Mouse (Mus musculus) MEL (cell line): ENCODE measurements around the gene Pdss2. TPM values are rescaled to one million over a fixed set of nuclear protein-coding genes. Genes with fewer than 3 reads are reported as not detected.

Experiments used
- DNase-seq: peaks from one replicate; pipeline ENCODE4 v3.0.0; 2011; ENCODE audit warnings: low read depth, low spot score
- H3K27ac ChIP-seq: 2 replicates; pipeline ENCODE4 v1.5.1; 2012; ENCODE audit warnings: low read depth, mild to moderate bottlenecking, control low read depth, low read length, moderate library complexity; ENCODE audit not compliant: control insufficient read depth
- H3K27me3 ChIP-seq, 2 experiments: fragments of 150-350 bp in 1 of 2; sonication (generic) in 1 of 2; 2 replicates each; pipeline ENCODE4 v1.6.1; 2012; ENCODE audit warnings: low read length in 2 of 2, mild to moderate bottlenecking in 2 of 2, improper control_type of control experiment in 1 of 2, moderate library complexity in 1 of 2; ENCODE audit not compliant: insufficient read depth in 2 of 2, control insufficient read depth in 1 of 2
- H3K36me3 ChIP-seq, 2 experiments: 2 replicates each; pipeline ENCODE4 v1.6.1; 2012 to 2014; ENCODE audit warnings: low read length in 2 of 2, improper control_type of control experiment in 1 of 2, inconsistent platforms in 1 of 2, mild to moderate bottlenecking in 1 of 2; ENCODE audit not compliant: insufficient read depth in 2 of 2, control insufficient read depth in 1 of 2
- H3K4me1 ChIP-seq, 2 experiments: fragments of 150-350 bp in 1 of 2; sonication (generic) in 1 of 2; 2 replicates each; pipeline ENCODE4 v1.6.1; 2012; ENCODE audit warnings: low read length in 2 of 2, improper control_type of control experiment in 1 of 2, mild to moderate bottlenecking in 1 of 2; ENCODE audit not compliant: insufficient read depth in 2 of 2, control insufficient read depth in 1 of 2
- H3K4me3 ChIP-seq, 2 experiments: fragments of 150-350 bp in 1 of 2; sonication (generic) in 1 of 2; 2 replicates each; pipeline ENCODE4 v1.5.1; 2012; ENCODE audit warnings: low read depth in 2 of 2, low read length in 2 of 2, mild to moderate bottlenecking in 2 of 2, moderate library complexity in 2 of 2, control low read depth in 1 of 2, improper control_type of control experiment in 1 of 2; ENCODE audit not compliant: control insufficient read depth in 1 of 2, insufficient read depth in 1 of 2
- H3K79me2 ChIP-seq: 2 replicates; pipeline ENCODE4 v1.6.1; 2012; ENCODE audit warnings: mild to moderate bottlenecking, low read length, moderate library complexity; ENCODE audit not compliant: control insufficient read depth, poor library complexity, insufficient read depth
- H3K9ac ChIP-seq: 2 replicates; pipeline ENCODE4 v1.6.1; 2012; ENCODE audit warnings: low read depth, mild to moderate bottlenecking, control low read depth, low read length, moderate library complexity; ENCODE audit not compliant: control insufficient read depth, poor library complexity, severe bottlenecking
- H3K9me3 ChIP-seq: fragments of 150-350 bp; sonication (generic); replicated peaks from 2 replicates; pipeline ENCODE4 v1.6.1; 2012; ENCODE audit warnings: mild to moderate bottlenecking, low read length, improper control_type of control experiment, moderate library complexity; ENCODE audit not compliant: insufficient read depth
- CHD1 ChIP-seq: IDR thresholded peaks from 2 replicates; pipeline ENCODE4 v1.6.1; 2012; ENCODE audit warnings: low read depth, mild to moderate bottlenecking, inconsistent platforms, low read length, improper control_type of control experiment
- CTCF ChIP-seq, 3 experiments: IDR thresholded peaks in 2 of 3; conservative IDR thresholded peaks in 1 of 3; 2 replicates each; pipeline ENCODE4 v1.5.1; 2011 to 2012; ENCODE audit warnings: low read length in 3 of 3, low read depth in 2 of 3, mild to moderate bottlenecking in 2 of 3, improper control_type of control experiment in 1 of 3, inconsistent platforms in 1 of 3, mixed read lengths in 1 of 3, moderate library complexity in 1 of 3; ENCODE audit not compliant: control insufficient read depth in 1 of 3, insufficient read depth in 1 of 3, poor library complexity in 1 of 3, severe bottlenecking in 1 of 3
- E2F4 ChIP-seq: IDR thresholded peaks from 2 replicates; pipeline ENCODE4 v1.6.1; 2011; ENCODE audit warnings: low read depth, low read length, improper control_type of control experiment, borderline replicate concordance
- ELF1 ChIP-seq: IDR thresholded peaks from 2 replicates; pipeline ENCODE4 v1.6.1; 2014; ENCODE audit warnings: low read depth, mild to moderate bottlenecking, inconsistent platforms, low read length, improper control_type of control experiment, moderate library complexity
- EP300 ChIP-seq, 2 experiments: IDR thresholded peaks; 2 replicates each; pipeline ENCODE4 v1.6.1; 2011; ENCODE audit warnings: improper control_type of control experiment in 2 of 2, low read length in 2 of 2, low read depth in 1 of 2, mild to moderate bottlenecking in 1 of 2
- ETS1 ChIP-seq: IDR thresholded peaks from 2 replicates; pipeline ENCODE4 v1.6.1; 2012; ENCODE audit warnings: low read depth, mild to moderate bottlenecking, inconsistent platforms, low read length, improper control_type of control experiment, moderate library complexity
- GABPA ChIP-seq: IDR thresholded peaks from 2 replicates; pipeline ENCODE4 v1.6.1; 2012; ENCODE audit warnings: low read depth, mild to moderate bottlenecking, inconsistent platforms, low read length, improper control_type of control experiment, moderate library complexity
- HCFC1 ChIP-seq: IDR thresholded peaks from 2 replicates; pipeline ENCODE4 v1.6.1; 2012; ENCODE audit warnings: low read depth, mild to moderate bottlenecking, inconsistent platforms, low read length, improper control_type of control experiment, moderate library complexity
- JUND ChIP-seq: IDR thresholded peaks from 2 replicates; pipeline ENCODE4 v1.6.1; 2011; ENCODE audit warnings: low read depth, mild to moderate bottlenecking, improper control_type of control experiment, low read length
- MAX ChIP-seq: IDR thresholded peaks from 2 replicates; pipeline ENCODE4 v1.6.1; 2011; ENCODE audit warnings: low read length, improper control_type of control experiment
- MAZ ChIP-seq: IDR thresholded peaks from 2 replicates; pipeline ENCODE4 v1.6.1; 2012; ENCODE audit warnings: low read depth, mild to moderate bottlenecking, inconsistent platforms, low read length, improper control_type of control experiment
- MEF2A ChIP-seq: IDR thresholded peaks from 2 replicates; pipeline ENCODE4 v1.6.1; 2014; ENCODE audit warnings: low read depth, mild to moderate bottlenecking, inconsistent platforms, low read length, improper control_type of control experiment; ENCODE audit not compliant: poor library complexity, insufficient replicate concordance, severe bottlenecking; ENCODE audit errors: extremely low read depth
- MXI1 ChIP-seq: IDR thresholded peaks from 2 replicates; pipeline ENCODE4 v1.6.1; 2011; ENCODE audit warnings: mild to moderate bottlenecking, low read depth, low read length, improper control_type of control experiment
- NELFE ChIP-seq: IDR thresholded peaks from 2 replicates; pipeline ENCODE4 v1.6.1; 2011; ENCODE audit warnings: low read depth, low read length, improper control_type of control experiment
- POLR2A ChIP-seq, 2 experiments: IDR thresholded peaks; 2 replicates each; pipeline ENCODE4 v1.6.1; 2011 to 2012; ENCODE audit warnings: low read length in 2 of 2, mild to moderate bottlenecking in 2 of 2, control low read depth in 1 of 2, improper control_type of control experiment in 1 of 2, low read depth in 1 of 2, moderate library complexity in 1 of 2; ENCODE audit not compliant: control insufficient read depth in 1 of 2, insufficient read depth in 1 of 2, poor library complexity in 1 of 2
- SIN3A ChIP-seq: IDR thresholded peaks from 2 replicates; pipeline ENCODE4 v1.6.1; 2012; ENCODE audit warnings: low read length, improper control_type of control experiment, inconsistent platforms
- TAL1 ChIP-seq: IDR thresholded peaks from 2 replicates; pipeline ENCODE4 v1.6.1; 2012; ENCODE audit warnings: mild to moderate bottlenecking, inconsistent platforms, low read length, moderate library complexity, mixed read lengths
- TBP ChIP-seq: IDR thresholded peaks from 2 replicates; pipeline ENCODE4 v1.8.0; 2011; ENCODE audit warnings: low read depth, low read length, improper control_type of control experiment
- TCF12 ChIP-seq: IDR thresholded peaks from 2 replicates; pipeline ENCODE4 v1.6.1; 2014; ENCODE audit warnings: low read depth, mild to moderate bottlenecking, inconsistent platforms, low read length, improper control_type of control experiment, moderate library complexity
- UBTF ChIP-seq: IDR thresholded peaks from 2 replicates; pipeline ENCODE4 v1.6.1; 2012; ENCODE audit warnings: low read depth, mild to moderate bottlenecking, inconsistent platforms, low read length, improper control_type of control experiment, moderate library complexity, borderline replicate concordance; ENCODE audit not compliant: insufficient read depth
- USF1 ChIP-seq: IDR thresholded peaks from 2 replicates; pipeline ENCODE4 v1.6.1; 2014; ENCODE audit warnings: low read depth, mild to moderate bottlenecking, inconsistent platforms, low read length, improper control_type of control experiment, moderate library complexity
- ZC3H11A ChIP-seq: IDR thresholded peaks from 2 replicates; pipeline ENCODE4 v1.6.1; 2012; ENCODE audit warnings: low read depth, mild to moderate bottlenecking, inconsistent platforms, low read length, improper control_type of control experiment
- ZNF384 ChIP-seq: IDR thresholded peaks from 2 replicates; pipeline ENCODE4 v1.6.1; 2012; ENCODE audit warnings: low read depth, mild to moderate bottlenecking, inconsistent platforms, low read length, improper control_type of control experiment
- polyA plus RNA-seq, 2 experiments: library from polyadenylated mRNA; stranded (reverse) in 1 of 2; unstranded in 1 of 2; fragments of >175 nt in 1 of 2; fragments of >200 nt in 1 of 2; gene quantifications; 2 replicates each; pipeline versions ENCODE4 v1.2.1 to v1.2.4; 2012; ENCODE audit warnings: low replicate concordance in 2 of 2, low read depth in 1 of 2; ENCODE audit not compliant: insufficient read length in 2 of 2, insufficient read depth in 1 of 2, missing spikeins in 1 of 2
- total RNA-seq: library from RNA; depleted of rRNA; stranded (reverse); fragments of 300-350 nt; gene quantifications from 2 replicates; pipeline ENCODE4 v1.2.3, GENCODE M21; 2012

The Pdss2 gene
- total and polyA plus RNA-seq, 3 experiments = 14.3 to 14.8 TPM; not detected in 1

DNA sequence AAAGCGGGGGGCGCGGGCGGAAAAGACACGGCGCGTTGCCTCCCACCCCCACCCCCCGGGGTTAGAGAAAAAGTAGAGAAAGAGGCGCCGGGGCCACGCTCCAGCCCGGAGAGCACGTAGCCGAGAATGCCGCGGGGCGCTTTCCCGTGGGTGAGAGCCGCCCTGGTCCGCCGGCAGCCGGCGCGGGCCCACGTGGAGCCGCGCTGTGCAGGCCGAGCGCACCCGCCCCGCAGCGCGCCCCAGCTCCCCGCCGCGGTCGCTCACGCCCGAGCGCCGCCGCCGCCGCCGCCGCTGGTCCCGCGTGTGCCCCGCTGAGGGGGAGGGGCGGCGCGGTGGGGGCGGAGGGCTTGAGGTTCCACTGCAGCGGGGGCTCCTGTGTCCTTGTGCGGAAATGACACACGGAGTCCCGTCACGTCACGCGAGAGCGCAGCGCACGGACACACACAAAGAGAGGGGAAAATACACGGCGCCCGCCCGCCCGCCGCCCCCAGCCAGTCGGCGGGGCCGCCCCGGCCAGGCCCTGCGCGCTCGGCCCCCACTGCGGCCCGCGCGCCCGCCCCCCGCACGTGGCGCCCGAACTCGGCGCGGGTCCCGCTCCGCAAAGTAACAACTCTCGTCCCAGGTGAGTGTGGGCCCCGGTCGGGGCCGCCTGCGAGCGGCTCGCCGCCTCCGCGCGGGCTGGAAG is 257.6 kb downstream of the Pdss2 start, which contains the start of gene Bend3:
Bend3 (plus strand) TSS at position 81 of the 685 bp plus-strand sequence.
- H3K36me3 ChIP-seq = peaks cover 0 to 20% of the 10 kb centered on the region in 2 experiments; a peak in 2 of 4 replicates
- H3K4me3 ChIP-seq = peak within 1 kb of the TSS; percentile 87 to 97
- peaks cover 50% of the 10 kb centered on the region for H3K79me2 ChIP-seq
- H3K9me3 ChIP-seq = no peaks in the 10 kb centered on the region
- H3K9ac ChIP-seq = peak within 1 kb of the TSS; percentile 86
- no peaks in the 10 kb centered on the region for H3K27me3 ChIP-seq
- peak; percentile 63 for DNase-seq
- H3K4me1 ChIP-seq = peaks cover 5 to 24% of the 10 kb centered on the region in 2 experiments
- TF ChIP-seq CHD1 = no peak
- 0 out of 4 replicates have a peak, but pooled peaks of 1 of the 2 experiments have one; percentile 27 for TF ChIP-seq POLR2A (IDR thresholded peaks at IDR 0.05; ENCODE audit: control insufficient read depth in 1 of 2, insufficient read depth in 1 of 2, low read depth in 1 of 2, low read length in 2 of 2, poor library complexity in 1 of 2)
- TF ChIP-seq MAX = 0 out of 2 replicates have a peak, but pooled peaks have one; percentile 31
- 0 out of 2 replicates have a peak, but pooled peaks have one; percentile 28 for TF ChIP-seq HCFC1
- TF ChIP-seq ELF1 = no peak
- H3K27ac ChIP-seq = peak within 1 kb of the TSS; percentile 85

DNA sequence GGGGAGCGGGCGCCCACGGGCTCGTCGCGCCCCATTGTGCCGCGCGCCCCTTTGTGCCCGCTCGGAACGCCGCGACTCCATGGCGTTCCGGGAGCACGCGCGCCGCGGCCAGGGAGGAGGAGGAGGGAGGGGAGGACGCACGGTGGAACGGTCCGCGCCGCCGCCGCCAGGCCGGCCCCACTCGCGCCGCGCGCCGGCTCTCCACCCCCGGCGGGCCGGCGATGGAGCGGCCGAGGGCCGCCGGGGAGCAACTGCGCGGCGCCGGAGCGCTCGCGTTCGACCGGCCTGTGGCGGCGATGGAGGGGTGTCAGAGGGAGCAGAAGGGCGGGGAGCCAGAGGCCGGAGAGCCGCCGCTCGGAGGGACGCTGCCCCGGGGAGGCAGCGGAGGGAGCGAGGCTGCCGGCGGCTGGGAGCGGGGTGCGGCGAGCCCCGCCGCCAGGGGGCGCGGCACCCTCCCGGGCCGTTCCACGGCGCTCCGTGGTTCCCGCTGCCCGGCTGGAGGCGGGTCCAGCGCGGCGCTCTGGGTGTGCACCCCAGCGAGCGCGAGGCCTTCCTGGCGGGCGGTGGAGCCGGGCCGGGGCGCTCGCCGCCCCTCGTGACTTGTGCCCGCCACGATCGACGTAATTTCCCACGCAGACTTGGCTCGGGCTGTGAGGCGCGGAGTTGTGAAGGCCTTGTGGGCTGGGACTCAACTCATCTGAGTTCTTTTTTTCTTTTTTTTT is 258.3 kb downstream of the Pdss2 start:
- peaks cover 54% of the 10 kb centered on the region for H3K79me2 ChIP-seq
- no peaks in the 10 kb centered on the region for H3K27me3 ChIP-seq
- H3K36me3 ChIP-seq = peaks cover 0 to 20% of the 10 kb centered on the region in 2 experiments; a peak in 2 of 4 replicates
- H3K9ac ChIP-seq = peak overlapping the region; percentile 86
- TF ChIP-seq CTCF (IDR thresholded peaks at IDR 0.05 in 2 of 3, conservative IDR thresholded peaks at IDR 0.05 in 1 of 3; ENCODE audit: control insufficient read depth in 1 of 3, insufficient read depth in 1 of 3, low read depth in 2 of 3, low read length in 3 of 3, poor library complexity in 1 of 3, severe bottlenecking in 1 of 3) (peak in 2 of 3 experiments; percentile 58 to 79; a peak in 5 of 6 replicates), USF1 (peak; percentile 75), TBP (no peak), E2F4 (no peak), MEF2A (no peak), NELFE (peak; percentile 65), JUND (no peak), UBTF (peak; percentile 98), MAZ (no peak), ZNF384 (no peak), EP300 (IDR thresholded peaks at IDR 0.05; ENCODE audit: low read depth in 1 of 2, low read length in 2 of 2) (no peak), SIN3A (no peak), GABPA (no peak), POLR2A (IDR thresholded peaks at IDR 0.05; ENCODE audit: control insufficient read depth in 1 of 2, insufficient read depth in 1 of 2, low read depth in 1 of 2, low read length in 2 of 2, poor library complexity in 1 of 2) (peak in 1 of 2 experiments; percentile 43; a peak in 2 of 4 replicates), ETS1 (0 out of 2 replicates have a peak, but pooled peaks have one; percentile 9), ZC3H11A (no peak), TCF12 (0 out of 2 replicates have a peak, but pooled peaks have one; percentile 17), MXI1 (peak; percentile 34; the same call in 1 of the 2 replicates), TAL1 (no peak)
- no peaks in the 10 kb centered on the region for H3K9me3 ChIP-seq
- peaks cover 5 to 24% of the 10 kb centered on the region in 2 experiments for H3K4me1 ChIP-seq
- DNase-seq = peak; percentile 86
- H3K4me3 ChIP-seq = peak overlapping the region; percentile 87 to 97
- peak overlapping the region; percentile 70 for H3K27ac ChIP-seq
